Mouse (Mus musculus): ENCODE results near the gene Rbfox1.

DNA sequence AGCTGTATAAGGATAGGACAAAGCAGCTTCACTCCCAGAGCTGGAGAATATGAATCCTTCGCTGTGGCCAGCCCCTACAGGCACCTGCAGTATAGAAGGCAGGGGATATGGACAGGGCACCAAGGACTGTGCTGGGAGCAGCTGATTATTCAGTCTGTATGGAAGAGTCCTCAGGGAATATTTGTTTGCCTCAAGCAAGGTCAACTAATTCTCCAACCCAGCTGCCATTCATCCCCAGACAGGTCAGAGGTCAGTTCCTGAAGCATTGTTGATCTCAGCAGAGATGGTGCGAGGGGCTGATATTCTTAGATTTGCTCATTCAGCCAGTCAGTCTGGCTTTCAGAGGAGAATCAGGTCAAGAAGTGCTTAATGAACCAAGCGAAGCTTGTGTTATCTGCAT, 1175.7 kb downstream of the Rbfox1 start:
- TF ChIP-seq CTCF (IDR thresholded peaks at IDR 0.05; ENCODE audit: low read depth, low read length) (no peak), POLR2A (IDR thresholded peaks at IDR 0.05; ENCODE audit: insufficient read depth, low read length) (no peak)
